Mouse (Mus musculus) liver, postnatal 0 days (tissue): ENCODE results near the gene Hspb9.

ENCODE experiments used
- CTCF ChIP-seq: sonication (generic); IDR thresholded peaks from 2 replicates; pipeline ENCODE4 v1.5.1; 2016; ENCODE audit warnings: antibody characterized with exemption, low read depth
- EP300 ChIP-seq: IDR thresholded peaks from 2 replicates; pipeline ENCODE4 v1.6.1; 2016; ENCODE audit warnings: antibody characterized with exemption, low read depth, mild to moderate bottlenecking

- TF ChIP-seq CTCF (no peak), EP300 (no peak)
These were observed 21.5 kb upstream of the Hspb9 start, which contains the start of gene Zfp385c for GRCm38 (mm10) chr11:100692164-100692616.
